Mouse (Mus musculus) right cerebral cortex, postnatal 10 days (tissue): ENCODE results near the gene Olfr381.
"Not testable (repeated sequence)": the region's sequence is repeated elsewhere in the genome, so short reads cannot be mapped to it uniquely, and the experiment has no call there.

Source experiments
- DNase-seq, 2 experiments: peaks; one replicate each; pipeline ENCODE4 v3.0.0; 2021; ENCODE audit warnings: low spot score in 2 of 2

Olfr381 gene

DNA sequence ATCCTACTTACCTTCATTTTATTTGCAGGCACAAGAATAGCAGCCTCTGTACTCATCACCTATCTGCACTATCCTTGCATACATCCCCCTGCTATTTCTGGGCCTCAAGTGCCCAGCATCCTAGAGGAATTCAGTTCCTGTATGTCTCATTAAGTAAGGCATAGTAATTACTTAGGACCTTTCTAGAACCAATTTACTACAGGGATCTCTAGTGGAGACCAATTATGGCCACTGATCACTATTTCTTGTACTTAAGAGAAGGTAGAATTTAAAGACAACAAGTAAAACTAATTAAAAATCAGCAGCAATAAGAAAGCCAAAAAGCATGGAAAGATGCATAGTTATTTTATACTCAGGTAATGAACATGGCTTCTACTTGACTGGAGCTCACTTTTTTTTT lies at the start of gene Olfr381:
Olfr381 (minus strand) TSS at position 101 of the 400 bp plus-strand sequence.
- DNase-seq, result no peak

DNA sequence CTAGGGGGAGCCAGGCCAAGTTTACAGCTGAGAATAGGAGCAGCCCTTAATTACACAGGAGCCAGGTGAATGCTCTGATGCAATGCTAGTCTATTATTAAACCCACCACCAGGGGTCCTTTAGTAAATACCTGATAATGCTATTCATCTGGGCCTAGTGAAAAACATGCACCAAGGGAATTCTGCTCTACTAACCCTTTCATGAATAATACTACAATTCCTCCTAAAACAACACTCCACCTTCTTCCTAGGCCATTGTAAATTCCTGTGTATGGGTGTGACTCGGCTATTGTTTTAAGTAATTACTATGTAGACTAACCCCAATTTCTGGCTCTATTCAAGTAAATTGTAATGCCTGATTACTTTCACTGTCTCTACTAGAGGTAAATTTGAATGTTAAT lies 37.6 kb upstream of the Olfr381 start:
- not testable (repeated sequence) for DNase-seq

DNA sequence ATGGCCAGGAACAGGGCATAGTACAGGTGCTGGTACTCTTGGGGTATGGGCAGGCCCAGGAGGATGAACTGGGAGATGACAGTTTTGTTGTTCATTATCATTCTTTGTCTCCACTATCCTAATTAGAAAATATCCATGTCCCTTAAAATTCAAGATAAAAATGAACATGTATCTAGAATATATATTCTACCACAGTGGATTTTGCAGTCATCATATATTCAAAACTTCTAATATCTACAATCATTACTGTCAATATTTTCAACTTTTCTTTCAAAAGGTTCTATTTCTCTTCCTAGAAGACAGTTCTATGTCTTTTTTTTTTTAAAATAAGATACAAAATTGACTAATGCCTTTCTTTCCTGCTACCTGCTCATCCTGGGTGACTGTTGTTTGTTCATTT lies 25.7 kb upstream of the Olfr381 start, which contains the start of gene Olfr382:
Olfr382 (minus strand) TSS at position 101 of the 400 bp plus-strand sequence.
- no peak for DNase-seq

DNA sequence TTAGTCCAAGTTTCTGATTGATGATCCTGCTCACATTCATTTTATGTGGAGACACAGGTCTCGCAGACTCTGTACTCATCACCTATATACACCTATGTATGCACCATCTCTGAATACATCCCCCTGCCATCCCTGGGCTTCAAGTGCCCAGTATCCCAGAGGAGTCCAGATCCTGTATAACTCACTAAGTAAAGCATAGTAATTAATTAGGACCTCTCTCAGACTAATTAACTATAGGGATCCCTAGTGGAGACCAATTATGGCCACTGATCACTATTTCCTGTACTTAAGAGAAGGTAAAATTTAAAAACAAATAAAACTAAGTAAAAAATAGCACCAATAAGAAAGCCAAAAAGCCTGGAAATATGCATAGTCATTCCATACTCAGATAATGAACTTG lies 34.0 kb downstream of the Olfr381 start, which contains the start of gene Olfr380:
Olfr380 (minus strand) TSS at position 101 of the 400 bp plus-strand sequence.
- DNase-seq, result no peak
